Mouse (Mus musculus) forebrain, embryonic 13.5 days (tissue): Measurements from ENCODE around the gene Snrk. TPM values are rescaled to one million over a fixed set of nuclear protein-coding genes. Genes with fewer than 3 reads are reported as not detected.

Experiments used
- ATAC-seq: fragments of 200-750 bp; cut with Nextera tagmentation; 2 replicates; pipeline ENCODE4 v1.8.0; 2017
- H3K27ac ChIP-seq: fragments of 300-500 bp; sonication (generic); 2 replicates; pipeline ENCODE4 v1.5.1; 2015; ENCODE audit warnings: inconsistent platforms, mild to moderate bottlenecking, moderate library complexity
- H3K27me3 ChIP-seq: fragments of 300-500 bp; sonication (generic); 2 replicates; pipeline ENCODE4 v1.6.1; 2015; ENCODE audit warnings: mild to moderate bottlenecking, inconsistent platforms
- H3K36me3 ChIP-seq: fragments of 300-500 bp; sonication (generic); 2 replicates; pipeline ENCODE4 v1.6.1; 2015; ENCODE audit warnings: mild to moderate bottlenecking, inconsistent platforms; ENCODE audit not compliant: poor library complexity, severe bottlenecking
- H3K4me1 ChIP-seq: fragments of 300-500 bp; sonication (generic); 2 replicates; pipeline ENCODE4 v1.6.1; 2015; ENCODE audit warnings: inconsistent platforms
- H3K4me2 ChIP-seq: fragments of 300-500 bp; sonication (generic); 2 replicates; pipeline ENCODE4 v1.6.1; 2015; ENCODE audit warnings: inconsistent platforms, mild to moderate bottlenecking, moderate library complexity
- H3K4me3 ChIP-seq: fragments of 300-500 bp; sonication (generic); 2 replicates; pipeline ENCODE4 v1.5.1; 2015; ENCODE audit warnings: mild to moderate bottlenecking, inconsistent platforms
- H3K9ac ChIP-seq: fragments of 300-500 bp; sonication (generic); 2 replicates; pipeline ENCODE4 v1.6.1; 2015; ENCODE audit warnings: mild to moderate bottlenecking, inconsistent platforms
- H3K9me3 ChIP-seq: fragments of 300-500 bp; sonication (generic); replicated peaks from 2 replicates; pipeline ENCODE4 v1.6.1; 2016; ENCODE audit warnings: inconsistent platforms
- WGBS: fragments of 180-500 bp; shearing (Covaris S2); methylation state at CpG from one replicate; pipeline ENCODE4 v1.1.7; 2015; 5-methylcytosine and 5-hydroxymethylcytosine counted together
- polyA plus RNA-seq: library from polyadenylated mRNA; unstranded; fragments of >200 nt; fragmentation: Nextera tagmentation; extraction: Ambion mirVana; gene quantifications from 2 replicates; pipeline ENCODE4 v1.2.1, GENCODE M21; 2015

The Snrk gene
- polyA plus RNA-seq, 1 experiment from 2014 or later, result 45.9 TPM

DNA sequence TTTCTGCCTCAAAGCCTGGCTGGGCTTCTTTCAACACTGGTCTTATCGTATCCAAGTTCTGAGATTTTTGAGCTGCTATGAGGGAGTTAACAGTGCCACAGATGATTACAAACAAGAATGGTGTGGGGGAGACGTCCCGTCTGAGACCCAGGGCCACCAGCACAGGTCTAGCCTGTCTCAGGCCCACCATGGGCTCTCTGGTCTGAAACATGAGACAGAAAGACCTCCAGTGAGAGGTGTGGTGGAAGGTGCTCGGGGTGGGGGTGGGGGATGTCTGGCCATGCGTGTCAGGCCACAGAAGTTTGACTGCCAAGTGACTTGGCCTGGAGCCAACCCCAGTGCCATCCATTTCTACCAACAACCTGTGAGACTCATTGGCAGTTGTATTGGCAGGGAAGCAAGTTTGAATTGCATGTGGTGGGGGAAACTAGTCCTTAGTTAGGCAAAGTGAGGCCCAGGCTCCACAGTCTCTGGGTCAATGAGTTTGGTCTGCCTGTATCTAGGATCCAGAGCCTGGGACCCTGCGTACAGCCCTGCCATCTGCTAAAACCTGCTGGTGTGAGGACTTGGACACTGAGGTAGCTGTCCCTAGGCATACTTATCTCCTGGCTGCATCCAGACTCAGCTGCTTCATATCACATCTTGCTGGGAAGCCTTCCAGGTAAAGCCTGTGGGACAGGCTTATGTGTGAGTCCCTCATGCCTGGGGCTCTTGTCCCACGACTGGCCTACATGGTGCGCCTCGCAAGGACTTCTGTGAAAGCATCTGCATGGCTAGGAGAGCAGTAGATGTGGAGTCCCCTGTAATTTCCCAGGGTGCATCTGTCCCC, 56.6 kb downstream of the Snrk start:
- Histone ChIP-seq H3K4me1 (peaks cover 8% of the 10 kb centered on the region; the same call in 1 of the 2 replicates), H3K27me3 (no peaks in the 10 kb centered on the region), H3K9ac (no peak overlapping the region), H3K27ac (no peak overlapping the region), H3K4me3 (no peak overlapping the region), H3K9me3 (no peaks in the 10 kb centered on the region), H3K4me2 (no peak overlapping the region), H3K36me3 (peaks cover 39% of the 10 kb centered on the region)
- 81% methylated on average over 9 of the region's 9 CpGs for WGBS
- ATAC-seq, result 0 out of 2 replicates have a peak, but pooled peaks have one; percentile 13

DNA sequence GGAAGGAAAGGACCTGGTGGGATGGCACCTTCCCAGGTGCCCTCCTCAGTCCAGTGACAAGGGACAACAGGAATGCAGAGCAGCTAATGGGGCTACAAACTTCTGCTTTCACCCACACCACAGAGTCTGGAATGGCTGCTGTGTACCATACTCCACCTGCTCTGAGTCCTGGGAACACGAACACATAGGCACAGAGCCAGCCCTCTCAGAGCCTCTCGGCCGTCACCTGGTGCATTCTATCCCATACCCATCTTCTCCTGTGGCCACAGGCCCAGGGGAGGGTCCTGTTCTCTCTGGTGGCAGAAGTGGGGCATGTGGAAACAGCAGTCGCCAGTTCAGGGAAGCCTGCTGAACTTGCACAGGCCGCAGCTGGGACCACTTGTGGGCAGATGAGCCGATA, 57.7 kb downstream of the Snrk start:
- H3K4me3 ChIP-seq, result no peak overlapping the region
- 91% methylated on average over 6 of the region's 6 CpGs for WGBS
- no peak for ATAC-seq

DNA sequence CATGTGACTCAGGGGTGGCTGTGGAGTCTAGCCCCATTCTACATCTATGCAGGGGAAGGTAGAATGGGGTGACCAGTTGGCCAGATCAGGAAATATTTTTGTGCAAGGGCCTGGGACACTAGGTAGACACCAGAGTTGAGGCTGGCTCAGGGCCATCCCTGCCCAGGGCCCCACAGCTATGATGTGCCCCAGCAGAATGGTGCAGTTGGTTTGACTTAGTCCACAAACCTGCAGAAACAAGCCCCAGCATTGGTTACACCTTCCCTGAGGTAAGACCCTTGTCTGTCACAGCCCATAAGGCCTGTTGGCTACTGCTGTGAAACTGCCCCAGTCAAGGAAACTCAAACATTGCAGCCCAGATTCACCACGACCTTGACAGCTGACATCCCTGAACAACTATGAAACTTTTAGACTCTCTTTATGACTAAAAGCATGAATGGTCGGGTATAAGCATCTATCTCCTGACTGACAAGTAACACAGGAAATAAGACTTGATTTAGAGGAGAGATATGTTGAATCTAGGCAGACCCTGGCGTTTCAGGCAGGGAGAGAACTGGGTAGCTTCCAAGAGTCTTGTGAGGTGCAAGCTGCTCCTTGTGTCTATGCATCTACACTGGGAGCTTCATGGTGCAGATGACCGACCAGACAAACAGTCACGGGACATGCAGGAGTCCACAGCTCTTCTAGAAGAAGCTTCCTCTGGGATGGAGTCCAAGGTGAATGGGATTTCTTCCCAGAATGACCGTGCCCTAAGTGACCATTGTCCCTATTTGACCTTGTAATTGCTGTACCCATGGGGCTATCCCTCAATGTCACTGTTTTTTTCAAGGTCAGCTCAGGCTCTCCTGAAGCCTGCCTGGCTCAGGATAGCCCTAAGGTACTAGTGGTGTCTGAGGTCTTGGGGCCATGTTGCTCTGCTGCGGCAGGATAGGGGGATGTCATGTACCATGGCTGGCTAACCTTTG, 60.5 kb downstream of the Snrk start:
- 88% methylated on average over 7 of the region's 7 CpGs for WGBS
- ATAC-seq, result no peak

More for the DNA sequence above, 57.7 kb downstream of the Snrk start:
- Histone ChIP-seq H3K9me3 (no peaks in the 10 kb centered on the region), H3K4me2 (no peak overlapping the region), H3K9ac (no peak overlapping the region), H3K36me3 (peaks cover 37% of the 10 kb centered on the region), H3K4me1 (peaks cover 8% of the 10 kb centered on the region; the same call in 1 of the 2 replicates), H3K27ac (no peak overlapping the region), H3K27me3 (no peaks in the 10 kb centered on the region)

DNA sequence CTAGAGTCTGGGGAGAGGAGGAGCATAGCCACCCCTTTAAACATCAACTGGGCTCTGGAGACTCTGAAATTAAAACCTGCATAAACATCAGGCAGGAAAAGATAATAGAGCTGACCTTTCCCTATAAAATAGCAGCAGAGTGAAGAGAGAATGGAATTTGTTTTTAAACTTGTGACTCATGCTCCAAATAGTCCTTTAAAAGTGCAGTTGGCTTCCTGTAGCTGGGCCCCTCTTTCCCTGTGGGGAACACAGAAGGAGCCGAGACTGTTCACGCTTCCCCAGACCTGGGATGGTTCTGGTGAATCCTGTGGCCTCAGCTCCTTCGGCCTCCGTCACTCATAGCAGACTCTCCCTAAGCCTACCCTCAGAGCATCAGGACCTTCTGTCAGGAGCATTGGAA, 61.4 kb downstream of the Snrk start:
- Histone ChIP-seq H3K9me3 (no peaks in the 10 kb centered on the region), H3K4me2 (no peak overlapping the region), H3K9ac (no peak overlapping the region), H3K27me3 (no peaks in the 10 kb centered on the region), H3K4me3 (no peak overlapping the region), H3K4me1 (peaks cover 7% of the 10 kb centered on the region; the same call in 1 of the 2 replicates), H3K36me3 (peaks cover 17% of the 10 kb centered on the region; the same call in 1 of the 2 replicates), H3K27ac (no peak overlapping the region)
- WGBS, result 73% methylated on average over 4 of the region's 4 CpGs
- ATAC-seq, result no peak

More for the DNA sequence above, 60.5 kb downstream of the Snrk start:
- Histone ChIP-seq H3K4me1 (peaks cover 8% of the 10 kb centered on the region; the same call in 1 of the 2 replicates), H3K36me3 (peaks cover 23% of the 10 kb centered on the region; the same call in 1 of the 2 replicates), H3K27me3 (no peaks in the 10 kb centered on the region), H3K4me2 (no peak overlapping the region), H3K9ac (no peak overlapping the region), H3K27ac (no peak overlapping the region), H3K4me3 (no peak overlapping the region), H3K9me3 (no peaks in the 10 kb centered on the region)

DNA sequence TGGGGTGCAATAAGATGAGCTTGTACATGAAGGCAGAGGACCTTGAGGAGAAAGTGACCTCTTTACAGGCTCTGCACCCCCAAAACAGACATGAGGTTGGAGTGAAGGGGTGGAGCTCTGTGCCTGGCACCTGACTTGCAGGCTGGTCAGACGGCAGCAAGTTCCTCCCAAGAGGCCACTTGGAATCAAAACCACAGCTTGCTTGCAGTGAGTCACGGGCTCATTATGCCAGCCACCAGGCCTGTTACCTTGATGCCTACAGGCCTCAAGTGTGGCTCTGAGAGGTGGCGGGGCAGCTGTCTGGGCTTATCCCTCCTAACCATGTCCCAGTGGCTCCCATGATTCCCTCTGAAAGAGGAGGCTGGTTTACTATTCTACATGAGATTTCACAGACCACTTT, 63.0 kb downstream of the Snrk start:
- Histone ChIP-seq H3K27me3 (no peaks in the 10 kb centered on the region), H3K36me3 (peaks cover 11% of the 10 kb centered on the region; the same call in 1 of the 2 replicates), H3K27ac (no peak overlapping the region), H3K4me2 (no peak overlapping the region), H3K4me1 (no peaks in the 10 kb centered on the region), H3K9ac (no peak overlapping the region), H3K9me3 (no peaks in the 10 kb centered on the region), H3K4me3 (no peak overlapping the region)
- WGBS, result 96% methylated on average over 3 of the region's 3 CpGs
- ATAC-seq, result no peak

DNA sequence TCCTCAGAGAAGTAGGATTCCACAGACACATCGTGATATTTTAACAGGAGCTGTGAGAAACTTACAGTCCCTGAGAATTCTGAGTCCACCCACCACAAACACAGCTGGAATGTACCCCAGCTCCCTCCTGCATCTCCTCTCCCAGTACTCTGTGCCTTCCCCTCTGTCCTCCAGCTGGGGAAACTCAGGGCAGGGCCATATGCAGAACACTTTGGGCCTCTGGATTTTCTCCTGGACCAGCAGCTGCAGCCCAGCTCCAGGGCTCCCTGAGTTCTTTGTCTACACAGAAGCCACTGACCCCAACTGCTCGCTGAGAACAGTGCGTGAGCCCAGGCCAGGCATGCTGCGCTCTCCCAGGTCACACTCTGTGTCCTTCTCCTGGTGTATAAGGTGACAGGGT, 66.0 kb downstream of the Snrk start:
- Histone ChIP-seq H3K27ac (no peak overlapping the region), H3K36me3 (no peaks in the 10 kb centered on the region), H3K9ac (no peak overlapping the region), H3K4me1 (no peaks in the 10 kb centered on the region), H3K4me2 (no peak overlapping the region), H3K4me3 (no peak overlapping the region), H3K9me3 (no peaks in the 10 kb centered on the region), H3K27me3 (no peaks in the 10 kb centered on the region)
- 79% methylated on average over 4 of the region's 4 CpGs for WGBS
- no peak for ATAC-seq

DNA sequence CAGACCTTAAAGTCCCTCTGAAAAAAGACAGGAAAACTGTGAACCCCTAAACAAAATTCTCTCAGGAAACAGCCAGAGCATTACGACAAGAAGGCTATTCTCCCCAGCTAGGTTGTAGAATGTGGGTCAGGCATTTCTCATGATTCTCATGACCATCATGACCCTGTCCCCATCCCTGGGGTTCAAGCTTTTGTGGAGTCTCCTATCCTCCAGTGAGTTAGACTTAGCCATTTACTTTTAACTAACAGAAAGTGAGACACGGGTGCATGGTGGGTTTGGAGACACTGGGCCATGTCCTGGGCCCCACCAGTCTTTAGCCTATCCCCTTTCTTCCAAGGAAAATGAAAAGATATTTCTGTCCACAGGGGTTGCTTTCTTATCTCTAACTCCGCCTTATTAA, 67.3 kb downstream of the Snrk start:
- H3K9me3 ChIP-seq, result no peaks in the 10 kb centered on the region
- ATAC-seq, result no peak
- no peaks in the 10 kb centered on the region for H3K27me3 ChIP-seq
- H3K4me1 ChIP-seq, result 0 out of 2 replicates have a peak, but pooled peaks cover 3% of the 10 kb centered on the region
- H3K36me3 ChIP-seq, result no peaks in the 10 kb centered on the region
- H3K4me2 ChIP-seq, result no peak overlapping the region
- H3K9ac ChIP-seq, result no peak overlapping the region
- no peak overlapping the region for H3K27ac ChIP-seq
- WGBS, result 88% methylated on average over 3 of the region's 3 CpGs
- no peak overlapping the region for H3K4me3 ChIP-seq

DNA sequence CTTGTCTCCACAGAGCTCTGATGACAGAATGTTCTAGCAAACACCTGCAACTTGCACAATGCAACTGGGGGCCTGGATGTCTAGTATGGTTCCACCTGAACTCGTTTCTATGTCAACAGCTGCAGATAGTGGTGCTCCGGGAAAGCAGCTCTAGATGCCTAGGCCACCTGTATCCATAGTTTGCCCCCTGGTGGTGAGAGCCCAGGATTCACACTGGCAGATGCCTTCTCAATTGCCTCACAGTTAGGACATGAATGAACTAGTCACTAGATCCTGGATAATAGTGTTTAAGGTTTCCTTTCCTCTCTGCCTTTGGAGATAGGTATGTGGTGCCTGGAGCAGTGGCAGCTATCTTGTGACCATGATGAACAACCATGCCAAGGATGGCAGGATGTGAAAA, 68.0 kb downstream of the Snrk start:
- Histone ChIP-seq H3K4me1 (0 out of 2 replicates have a peak, but pooled peaks cover 3% of the 10 kb centered on the region), H3K36me3 (no peaks in the 10 kb centered on the region), H3K9ac (no peak overlapping the region), H3K27ac (no peak overlapping the region), H3K27me3 (no peaks in the 10 kb centered on the region), H3K4me3 (no peak overlapping the region), H3K9me3 (no peaks in the 10 kb centered on the region), H3K4me2 (no peak overlapping the region)
- 22% methylated on average over 2 of the region's 2 CpGs for WGBS
- ATAC-seq, result 0 out of 2 replicates have a peak, but pooled peaks have one; percentile 38

DNA sequence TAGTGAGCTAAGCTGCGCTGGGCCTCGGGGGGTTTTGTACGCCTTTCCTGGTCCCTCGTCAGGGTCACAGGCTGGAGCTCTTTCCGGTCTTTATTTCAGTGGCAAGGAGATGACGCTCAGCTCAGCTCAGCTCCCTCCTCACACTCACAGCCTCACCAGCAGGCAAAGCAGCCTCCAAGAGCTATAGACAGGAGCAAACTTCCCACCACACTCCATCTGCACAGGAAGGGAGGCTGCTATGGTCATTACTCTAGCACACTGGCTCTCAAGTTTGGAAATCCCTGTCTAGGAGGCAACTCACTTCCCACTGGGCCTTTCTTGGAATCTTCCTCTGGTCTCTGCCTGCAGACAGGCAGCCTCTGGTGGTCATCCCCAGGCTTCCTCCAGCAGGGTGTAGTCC, 68.9 kb downstream of the Snrk start:
- H3K4me1 ChIP-seq, result 0 out of 2 replicates have a peak, but pooled peaks cover 3% of the 10 kb centered on the region
- no peak for ATAC-seq
- no peak overlapping the region for H3K27ac ChIP-seq
- no peaks in the 10 kb centered on the region for H3K27me3 ChIP-seq
- H3K9ac ChIP-seq, result no peak overlapping the region
- H3K4me2 ChIP-seq, result no peak overlapping the region
- 83% methylated on average over 6 of the region's 6 CpGs for WGBS
- H3K4me3 ChIP-seq, result no peak overlapping the region
- no peaks in the 10 kb centered on the region for H3K36me3 ChIP-seq
- no peaks in the 10 kb centered on the region for H3K9me3 ChIP-seq

DNA sequence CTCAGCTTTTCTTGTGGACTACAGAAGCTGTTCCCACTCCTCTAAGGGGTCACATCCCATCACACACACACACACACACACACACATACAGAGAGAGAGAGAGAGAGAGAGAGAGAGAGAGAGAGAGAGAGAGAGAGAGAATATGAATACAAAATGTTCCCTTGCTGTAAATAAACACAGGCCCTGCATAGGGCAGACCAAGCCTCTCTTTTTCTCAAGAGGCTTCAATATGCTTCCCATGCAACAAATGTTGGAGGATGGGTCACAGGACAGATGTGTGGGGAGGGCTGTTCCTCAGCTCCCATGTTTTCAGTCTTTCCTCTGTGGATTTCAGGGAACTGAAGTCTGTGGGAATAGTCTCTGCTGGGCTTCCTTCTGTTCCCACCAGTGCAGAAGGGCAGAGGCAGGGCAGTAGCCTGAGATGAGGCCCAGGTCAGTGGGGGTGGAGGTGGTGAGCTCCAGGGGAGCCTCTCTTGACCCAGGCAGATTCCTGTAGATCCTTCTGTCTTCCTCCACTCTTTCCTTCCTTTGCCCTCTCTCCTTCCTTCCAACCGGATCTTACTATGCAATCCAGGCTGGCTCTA, 69.7 kb downstream of the Snrk start:
- WGBS, result 70% methylated on average over 1 of the region's 1 CpGs
- Histone ChIP-seq H3K4me3 (no peak overlapping the region), H3K27ac (no peak overlapping the region), H3K27me3 (no peaks in the 10 kb centered on the region), H3K9ac (no peak overlapping the region), H3K9me3 (no peaks in the 10 kb centered on the region), H3K4me1 (0 out of 2 replicates have a peak, but pooled peaks cover 3% of the 10 kb centered on the region), H3K36me3 (no peaks in the 10 kb centered on the region), H3K4me2 (no peak overlapping the region)
- no peak for ATAC-seq

DNA sequence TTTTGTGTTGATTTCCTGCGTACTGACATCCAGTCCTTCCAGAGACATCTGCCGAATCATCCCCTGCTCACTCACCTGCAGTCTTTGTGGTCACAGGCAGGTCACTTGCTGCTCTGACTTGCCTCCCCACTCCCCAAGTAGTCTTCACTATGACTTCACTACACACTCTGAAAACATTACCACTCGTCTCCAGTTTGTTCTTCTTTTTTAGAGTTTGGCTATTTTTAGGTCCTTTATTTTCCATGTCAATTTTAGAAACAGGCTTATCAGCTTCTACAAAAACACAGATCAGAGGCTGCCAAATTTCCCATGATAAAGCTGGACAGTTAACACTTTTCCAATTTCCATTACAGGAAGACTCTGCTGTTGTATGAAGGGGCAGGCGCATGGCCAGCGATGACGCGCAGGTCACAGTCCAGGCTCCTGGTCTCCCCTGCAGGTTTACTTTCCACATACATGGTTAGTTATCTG, 70.4 kb downstream of the Snrk start:
- Histone ChIP-seq H3K27me3 (no peaks in the 10 kb centered on the region), H3K9me3 (no peaks in the 10 kb centered on the region), H3K4me1 (0 out of 2 replicates have a peak, but pooled peaks cover 3% of the 10 kb centered on the region), H3K36me3 (no peaks in the 10 kb centered on the region), H3K4me3 (no peak overlapping the region), H3K4me2 (no peak overlapping the region), H3K27ac (no peak overlapping the region), H3K9ac (no peak overlapping the region)
- no peak for ATAC-seq
- 85% methylated on average over 7 of the region's 7 CpGs for WGBS
